Mouse (Mus musculus): ENCODE measurements around the gene Cops9. TPM values are rescaled to one million over a fixed set of nuclear protein-coding genes. Genes with fewer than 3 reads are reported as not detected.

Cops9 gene
- polyA plus RNA-seq, 1 experiment from 2014 or later = 433 TPM

GRCm38 (mm10) chr1:92628227-92628626 is 13.6 kb downstream of the Cops9 start:
- H3K4me2 ChIP-seq (replicated peaks) = no peak overlapping the region
- WGBS = 87% methylated on average over 4 of the region's 4 CpGs
- no peaks in the 10 kb centered on the region for H3K27me3 ChIP-seq (replicated peaks)
- H3K27ac ChIP-seq = no peak overlapping the region
- no peak overlapping the region for H3K4me3 ChIP-seq
- ATAC-seq (ENCODE audit: low FRiP score, low read depth) = no peak
- no peak overlapping the region for H3K9ac ChIP-seq
- no peaks in the 10 kb centered on the region for H3K9me3 ChIP-seq
- no peaks in the 10 kb centered on the region for H3K36me3 ChIP-seq
- no peaks in the 10 kb centered on the region for H3K4me1 ChIP-seq

- H3K27ac ChIP-seq = no peak overlapping the region
- no peak for ATAC-seq (ENCODE audit: low FRiP score, low read depth)
- no peak overlapping the region for H3K4me2 ChIP-seq (replicated peaks)
- H3K36me3 ChIP-seq = no peaks in the 10 kb centered on the region
- H3K9ac ChIP-seq = no peak overlapping the region
- H3K9me3 ChIP-seq = no peaks in the 10 kb centered on the region
- 72% methylated on average over 4 of the region's 4 CpGs for WGBS
- no peaks in the 10 kb centered on the region for H3K4me1 ChIP-seq
- no peak overlapping the region for H3K4me3 ChIP-seq
- H3K27me3 ChIP-seq (replicated peaks) = 0 out of 2 replicates have a peak, but pooled peaks cover 2% of the 10 kb centered on the region
These were observed 23.4 kb downstream of the Cops9 start for GRCm38 (mm10) chr1:92618360-92618759.

- Histone ChIP-seq H3K9me3 (no peaks in the 10 kb centered on the region), H3K27me3 (replicated peaks) (0 out of 2 replicates have a peak, but pooled peaks cover 2% of the 10 kb centered on the region), H3K36me3 (no peaks in the 10 kb centered on the region), H3K4me1 (no peaks in the 10 kb centered on the region), H3K9ac (no peak within 1 kb of the TSS), H3K27ac (no peak within 1 kb of the TSS), H3K4me3 (no peak within 1 kb of the TSS), H3K4me2 (replicated peaks) (no peak within 1 kb of the TSS)
- 54% methylated on average over 2 of the region's 2 CpGs for whole genome bisulfite sequencing
- ATAC-seq (ENCODE audit: low FRiP score, low read depth) = no peak
These were observed 24.3 kb downstream of the Cops9 start, which contains the start of gene Olfr12 for GRCm38 (mm10) chr1:92617488-92617887. TSS of gene Olfr12 (plus strand) at chr1:92617788.

DNA sequence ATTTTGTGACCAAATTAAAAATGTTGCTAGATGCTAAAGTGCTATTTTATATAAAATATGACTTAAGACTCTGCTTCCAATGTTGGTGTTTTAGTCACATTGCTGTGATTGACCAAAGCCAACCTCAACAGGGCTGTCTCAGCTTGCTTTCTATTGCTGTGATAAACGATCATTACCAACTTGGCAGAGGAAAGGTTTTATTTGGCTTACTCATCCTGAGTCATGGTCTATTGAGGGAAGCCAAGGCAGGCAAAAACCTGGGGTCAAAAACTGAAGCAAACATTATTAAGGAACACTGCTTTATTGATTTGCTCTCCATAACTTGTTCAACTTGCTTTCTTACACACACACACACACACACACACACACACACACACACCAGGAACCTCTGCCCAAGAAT is 25.7 kb downstream of the Cops9 start:
- 0 out of 2 replicates have a peak, but pooled peaks cover 2% of the 10 kb centered on the region for H3K27me3 ChIP-seq (replicated peaks)
- ATAC-seq (ENCODE audit: low FRiP score, low read depth) = no peak
- H3K4me1 ChIP-seq = no peaks in the 10 kb centered on the region
- H3K4me2 ChIP-seq (replicated peaks) = no peak overlapping the region
- no peak overlapping the region for H3K27ac ChIP-seq
- H3K9ac ChIP-seq = no peak overlapping the region
- no peaks in the 10 kb centered on the region for H3K36me3 ChIP-seq
- WGBS = 91% methylated on average over 1 of the region's 1 CpGs
- H3K9me3 ChIP-seq = no peaks in the 10 kb centered on the region
- H3K4me3 ChIP-seq = no peak overlapping the region

DNA sequence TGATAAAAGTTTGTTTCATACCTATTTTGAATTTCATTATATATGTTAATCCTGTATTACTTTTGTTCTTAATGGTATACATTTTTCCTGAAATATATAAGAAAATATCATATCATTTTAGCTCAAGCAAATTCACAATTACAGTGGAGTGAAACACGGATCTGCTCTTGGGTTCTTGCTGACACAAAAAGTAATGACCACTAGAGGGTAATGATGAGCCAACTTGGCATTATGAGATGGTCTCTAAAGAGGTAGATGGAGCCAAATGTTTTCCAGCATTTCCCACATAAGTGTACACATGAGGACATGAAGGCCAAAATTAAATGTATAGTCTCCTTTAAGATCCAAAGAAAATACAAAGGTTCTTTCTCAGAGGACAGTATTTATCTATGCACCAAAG is 27.3 kb downstream of the Cops9 start:
- Histone ChIP-seq H3K4me3 (no peak overlapping the region), H3K27me3 (replicated peaks) (0 out of 2 replicates have a peak, but pooled peaks cover 2% of the 10 kb centered on the region), H3K27ac (no peak overlapping the region), H3K4me2 (replicated peaks) (no peak overlapping the region), H3K9ac (no peak overlapping the region), H3K4me1 (no peaks in the 10 kb centered on the region), H3K9me3 (no peaks in the 10 kb centered on the region), H3K36me3 (no peaks in the 10 kb centered on the region)
- no peak for ATAC-seq (ENCODE audit: low FRiP score, low read depth)
- WGBS = 12% methylated on average over 1 of the region's 1 CpGs

DNA sequence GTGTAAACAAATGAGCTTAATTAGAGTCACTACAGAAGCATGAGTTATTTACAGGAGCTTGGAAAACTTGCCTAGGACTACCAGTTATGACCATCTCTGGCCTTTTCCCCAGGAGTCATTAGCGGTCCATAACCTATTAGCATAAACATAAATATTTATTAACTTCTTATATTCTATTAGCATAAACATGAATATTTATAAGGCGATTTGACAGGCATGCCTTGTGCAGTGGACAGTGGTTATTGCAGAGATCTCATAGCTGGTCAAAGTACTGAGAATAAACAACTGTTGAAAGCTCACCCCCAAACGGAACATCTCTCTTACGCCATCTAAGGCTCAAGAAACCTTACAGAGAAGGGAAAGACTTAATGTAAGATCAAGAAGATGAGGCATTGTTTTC is 28.6 kb downstream of the Cops9 start:
- WGBS = 41% methylated on average over 4 of the region's 4 CpGs
- H3K27ac ChIP-seq = no peak overlapping the region
- no peak overlapping the region for H3K4me2 ChIP-seq (replicated peaks)
- no peaks in the 10 kb centered on the region for H3K4me1 ChIP-seq
- no peak overlapping the region for H3K4me3 ChIP-seq
- no peaks in the 10 kb centered on the region for H3K36me3 ChIP-seq
- no peak overlapping the region for H3K9ac ChIP-seq
- H3K27me3 ChIP-seq (replicated peaks) = no peaks in the 10 kb centered on the region
- ATAC-seq (ENCODE audit: low FRiP score, low read depth) = no peak
- no peaks in the 10 kb centered on the region for H3K9me3 ChIP-seq

DNA sequence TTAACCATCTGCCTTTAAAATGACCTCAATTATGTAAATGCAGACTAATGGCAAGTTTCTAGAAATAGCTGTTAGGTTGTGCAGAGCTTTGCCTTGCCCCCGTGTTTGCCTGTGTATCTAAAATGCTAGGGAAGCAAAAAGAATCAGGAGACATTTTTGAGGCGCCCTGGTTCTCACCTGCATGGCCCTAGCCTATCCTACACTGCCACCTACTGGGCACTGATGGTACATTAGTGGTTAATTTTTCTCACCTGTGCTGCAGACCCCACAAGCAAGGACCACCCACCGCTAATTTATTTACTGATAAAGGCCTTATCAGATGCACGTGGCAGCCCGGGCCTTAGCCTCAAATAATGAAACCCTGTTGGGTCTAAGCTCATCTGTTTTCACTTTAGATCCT is 30.8 kb downstream of the Cops9 start:
- Histone ChIP-seq H3K27ac (no peak overlapping the region), H3K27me3 (replicated peaks) (no peaks in the 10 kb centered on the region), H3K36me3 (no peaks in the 10 kb centered on the region), H3K4me2 (replicated peaks) (no peak overlapping the region), H3K9ac (no peak overlapping the region), H3K9me3 (no peaks in the 10 kb centered on the region), H3K4me3 (no peak overlapping the region), H3K4me1 (no peaks in the 10 kb centered on the region)
- WGBS = 8% methylated on average over 5 of the region's 5 CpGs
- no peak for ATAC-seq (ENCODE audit: low FRiP score, low read depth)

DNA sequence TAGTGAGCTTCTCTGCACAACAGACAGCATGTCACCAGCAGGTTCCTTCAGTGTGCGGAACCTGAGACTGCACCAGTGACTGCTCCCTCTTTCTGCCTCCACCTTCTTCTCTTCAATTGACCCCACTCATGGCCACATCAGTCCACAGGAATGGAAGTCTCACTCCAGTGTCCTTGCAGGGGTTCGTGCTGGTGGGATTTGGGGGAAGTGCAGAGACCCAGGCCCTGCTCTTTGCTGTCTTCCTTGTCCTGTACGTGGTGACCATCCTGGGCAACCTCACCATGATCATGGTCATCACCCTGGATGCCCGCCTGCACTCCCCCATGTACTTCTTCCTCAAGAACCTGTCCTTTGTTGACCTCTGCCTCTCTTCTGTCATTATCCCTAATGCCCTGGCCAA is 34.1 kb downstream of the Cops9 start:
- ATAC-seq (ENCODE audit: low FRiP score, low read depth) = no peak
- Histone ChIP-seq H3K27me3 (replicated peaks) (no peaks in the 10 kb centered on the region), H3K9ac (no peak overlapping the region), H3K4me2 (replicated peaks) (no peak overlapping the region), H3K9me3 (no peaks in the 10 kb centered on the region), H3K36me3 (no peaks in the 10 kb centered on the region), H3K4me1 (no peaks in the 10 kb centered on the region), H3K4me3 (no peak overlapping the region), H3K27ac (no peak overlapping the region)
- 85% methylated on average over 4 of the region's 4 CpGs for WGBS

- Histone ChIP-seq H3K9me3 (no peaks in the 10 kb centered on the region), H3K27me3 (replicated peaks) (no peaks in the 10 kb centered on the region), H3K27ac (no peak within 1 kb of the TSS), H3K4me2 (replicated peaks) (no peak within 1 kb of the TSS), H3K4me1 (no peaks in the 10 kb centered on the region), H3K4me3 (no peak within 1 kb of the TSS), H3K36me3 (no peaks in the 10 kb centered on the region), H3K9ac (no peak within 1 kb of the TSS)
- ATAC-seq (ENCODE audit: low FRiP score, low read depth) = no peak
- WGBS = 87% methylated on average over 1 of the region's 1 CpGs
These were observed 36.3 kb downstream of the Cops9 start, which contains the start of gene Olfr1410 for GRCm38 (mm10) chr1:92605482-92605881. TSS of gene Olfr1410 (plus strand) at chr1:92605782.

- H3K4me3 ChIP-seq = no peak overlapping the region
- no peak for ATAC-seq (ENCODE audit: low FRiP score, low read depth)
- H3K27me3 ChIP-seq (replicated peaks) = no peaks in the 10 kb centered on the region
- H3K36me3 ChIP-seq = no peaks in the 10 kb centered on the region
- no peak overlapping the region for H3K9ac ChIP-seq
- H3K9me3 ChIP-seq = no peaks in the 10 kb centered on the region
- no peaks in the 10 kb centered on the region for H3K4me1 ChIP-seq
- H3K27ac ChIP-seq = no peak overlapping the region
- no peak overlapping the region for H3K4me2 ChIP-seq (replicated peaks)
- 92% methylated on average over 3 of the region's 3 CpGs for WGBS
These were observed 45.8 kb downstream of the Cops9 start for GRCm38 (mm10) chr1:92596019-92596418.

DNA sequence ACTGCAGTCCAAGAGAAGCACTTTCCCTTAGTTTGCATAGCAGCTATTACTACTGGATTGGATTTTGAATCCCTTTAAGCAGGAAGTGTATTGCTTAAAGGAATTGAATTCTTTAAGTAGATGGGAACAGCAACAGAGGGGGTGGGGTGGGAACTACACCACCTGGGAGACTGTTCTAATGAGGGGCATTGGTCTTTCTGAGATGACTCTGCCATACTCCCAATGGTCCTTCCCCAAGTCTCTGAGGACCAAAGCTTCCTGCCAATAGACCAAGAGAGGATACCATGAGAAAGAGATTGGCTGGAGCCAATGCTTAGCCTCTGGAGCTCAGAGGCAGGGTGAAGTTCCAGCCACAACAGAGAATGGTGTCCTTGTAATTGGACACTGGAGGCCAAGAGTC is 47.7 kb downstream of the Cops9 start, which contains the start of gene Olfr1411:
Gene Olfr1411 (plus strand): TSS at position 301 of the 400 bp plus-strand sequence.
- Histone ChIP-seq H3K27me3 (replicated peaks) (no peaks in the 10 kb centered on the region), H3K9ac (no peak within 1 kb of the TSS), H3K4me2 (replicated peaks) (no peak within 1 kb of the TSS), H3K27ac (no peak within 1 kb of the TSS), H3K4me3 (no peak within 1 kb of the TSS), H3K9me3 (no peaks in the 10 kb centered on the region), H3K4me1 (no peaks in the 10 kb centered on the region), H3K36me3 (no peaks in the 10 kb centered on the region)
- no peak for ATAC-seq (ENCODE audit: low FRiP score, low read depth)

All from neural tube, embryonic 12.5 days (tissue).